9 mouse cellular contexts compared by ENCODE assay signal in the genomic region with DNA sequence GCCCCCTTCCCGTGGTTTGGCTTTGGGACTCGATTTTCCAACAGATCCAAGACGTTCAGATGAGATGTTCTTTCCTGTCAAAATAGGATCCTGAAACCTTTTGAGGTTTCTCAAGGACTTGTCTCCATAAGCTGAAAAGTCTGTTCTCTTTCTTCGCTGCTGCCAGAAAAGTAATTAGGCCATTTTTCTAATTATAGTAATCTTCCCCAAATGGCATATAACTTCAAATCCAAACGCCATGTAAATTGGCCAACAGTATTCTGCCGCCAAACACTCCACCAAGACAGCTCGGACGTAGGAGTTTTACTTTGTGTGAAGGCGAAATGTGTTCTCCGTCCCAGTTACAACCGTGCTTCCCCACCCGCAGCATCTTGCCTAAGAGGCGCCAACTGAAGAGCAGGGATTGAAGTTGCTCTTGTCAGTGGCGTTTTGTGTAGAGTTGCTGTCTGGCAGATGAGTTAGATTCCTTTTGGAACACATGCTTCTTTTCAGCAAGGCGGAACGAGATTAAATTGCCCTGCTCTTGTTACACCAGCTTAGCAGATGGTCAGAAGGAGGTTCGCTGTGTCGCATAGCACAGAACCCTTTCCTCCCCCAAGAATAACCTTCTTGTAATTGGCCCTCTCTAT.
DNase-seq lines count a peak whose midpoint lies in the region; ATAC-seq and TF ChIP-seq lines count a peak whose summit lies in the region.
"Had no signal": no experiment of that assay in that cellular context is flagged by ENCODE, and none has a peak within 500 bp of the region (broad histone marks: within the 10 kb centered on the region; RNA-seq: fewer than 3 reads in every experiment).

No protein-coding gene starts in this region.

- no peaks in the 10 kb centered on the region for H3K9me3 ChIP-seq in lung, embryonic 14.5 days (ENCODE audit: low read depth, low read length)
- no peaks in the 10 kb centered on the region for H3K9me3 ChIP-seq in hindbrain, embryonic 16.5 days (ENCODE audit: control insufficient read depth, low read length)
- H3K9me3 ChIP-seq in liver, embryonic 12.5 days (replicated peaks) = no peaks in the 10 kb centered on the region
- H3K9me3 ChIP-seq: liver, embryonic 15.5 days had no signal

- no peak for TF ChIP-seq CTCF in lung, embryonic 14.5 days (IDR thresholded peaks at IDR 0.05; ENCODE audit: low read depth)

- peaks cover 5% of the 10 kb centered on the region; the same call in 1 of the 2 replicates for H3K4me1 ChIP-seq in lung, embryonic 14.5 days (ENCODE audit: insufficient read depth)
- peaks cover 8% of the 10 kb centered on the region for H3K4me1 ChIP-seq in hindbrain, embryonic 16.5 days (ENCODE audit: control insufficient read depth, insufficient read depth, low read depth, low read length)
- no peaks in the 10 kb centered on the region for H3K4me1 ChIP-seq in liver, embryonic 12.5 days
- H3K4me1 ChIP-seq: liver, embryonic 15.5 days had no signal

- H3K36me3 ChIP-seq in lung, embryonic 14.5 days (ENCODE audit: insufficient read depth) = no peaks in the 10 kb centered on the region
- H3K36me3 ChIP-seq in hindbrain, embryonic 16.5 days (ENCODE audit: control insufficient read depth, insufficient read depth, low read length) = no peaks in the 10 kb centered on the region
- H3K36me3 ChIP-seq in liver, embryonic 12.5 days = no peaks in the 10 kb centered on the region
- H3K36me3 ChIP-seq: liver, embryonic 15.5 days had no signal

- H3K4me3 ChIP-seq in lung, embryonic 14.5 days (ENCODE audit: low read depth, low read length) = peak overlapping the region; percentile 26
- H3K4me3 ChIP-seq in hindbrain, embryonic 16.5 days (ENCODE audit: low read length) = peak overlapping the region; percentile 28
- no peak overlapping the region for H3K4me3 ChIP-seq in liver, embryonic 12.5 days
- H3K4me3 ChIP-seq: liver, embryonic 15.5 days had no signal

- DNase-seq in lung, embryonic 14.5 days = peak; percentile 71
- no peak for DNase-seq in lung, postnatal 36 days
- peak; percentile 17 for DNase-seq in embryo, embryonic 11.5 days (ENCODE audit: low read depth, low spot score)
- peak; percentile 56 for DNase-seq in right cerebral cortex, postnatal 25 days
- no peak for DNase-seq in adrenal gland, postnatal 25 days

- no peak overlapping the region for H3K27ac ChIP-seq in lung, embryonic 14.5 days (ENCODE audit: low read depth)
- H3K27ac ChIP-seq in hindbrain, embryonic 16.5 days (ENCODE audit: low read depth, low read length) = no peak overlapping the region
- no peak overlapping the region for H3K27ac ChIP-seq in liver, embryonic 12.5 days
- H3K27ac ChIP-seq: liver, embryonic 15.5 days had no signal

- WGBS in lung, embryonic 14.5 days = 18% methylated on average over 18 of the region's 18 CpGs
- 24% methylated on average over 18 of the region's 18 CpGs for WGBS in hindbrain, embryonic 16.5 days
- WGBS in liver, embryonic 12.5 days (ENCODE audit: insufficient replicate concordance) = 31% methylated on average over 18 of the region's 18 CpGs

- no peaks in the 10 kb centered on the region for H3K27me3 ChIP-seq in lung, embryonic 14.5 days (ENCODE audit: insufficient read depth, low read length)
- H3K27me3 ChIP-seq in hindbrain, embryonic 16.5 days (replicated peaks; ENCODE audit: control insufficient read depth, insufficient read depth, low read length) = no peaks in the 10 kb centered on the region
- H3K27me3 ChIP-seq in liver, embryonic 12.5 days (replicated peaks) = peaks cover 17% of the 10 kb centered on the region

- 0 out of 2 replicates have a peak overlapping the region, but pooled peaks have one; percentile 10 for H3K9ac ChIP-seq in lung, embryonic 14.5 days
- H3K9ac ChIP-seq in hindbrain, embryonic 16.5 days (ENCODE audit: low read depth, low read length) = peak overlapping the region; percentile 1; the same call in 1 of the 2 replicates
- H3K9ac ChIP-seq in liver, embryonic 12.5 days = no peak overlapping the region
- H3K9ac ChIP-seq: liver, embryonic 15.5 days had no signal

- H3K4me2 ChIP-seq in lung, embryonic 14.5 days = peak overlapping the region; percentile 62
- H3K4me2 ChIP-seq in hindbrain, embryonic 16.5 days (ENCODE audit: low read length) = peak overlapping the region; percentile 60
- peak overlapping the region; percentile 24 for H3K4me2 ChIP-seq in liver, embryonic 12.5 days
- H3K4me2 ChIP-seq: liver, embryonic 15.5 days had no signal

- peak; percentile 57 for ATAC-seq in lung, embryonic 14.5 days (ENCODE audit: insufficient read depth)
- peak; percentile 52 for ATAC-seq in hindbrain, embryonic 16.5 days
- ATAC-seq in liver, embryonic 12.5 days = no peak
- ATAC-seq in activated CD4-positive, CD25-positive, alpha-beta regulatory T cell, adult 4 months = no peak

Comparison
In these comparisons a context has a peak if more than half of its experiments do, and no peak if none do; other contexts are left out.
1. DNase-seq: peak in lung, embryonic 14.5 days (single experiment), embryo, embryonic 11.5 days (single experiment) and right cerebral cortex, postnatal 25 days (single experiment); none in lung, postnatal 36 days (single experiment) and adrenal gland, postnatal 25 days (single experiment).
2. ATAC-seq: peak in lung, embryonic 14.5 days (single experiment) and hindbrain, embryonic 16.5 days (single experiment); none in liver, embryonic 12.5 days (single experiment) and activated CD4-positive, CD25-positive, alpha-beta regulatory T cell, adult 4 months (single experiment).
3. Peak in every context shown above with its lines, with median percentiles within 50 percentile points of each other: H3K4me2 ChIP-seq.